Mouse (Mus musculus) CH12F3 (cell line): Measurements from ENCODE around the gene Sap18b.
"Not testable (repeated sequence)": the region's sequence is repeated elsewhere in the genome, so short reads cannot be mapped to it uniquely, and the experiment has no call there.

Source experiments
- in situ Hi-C: fragments of 300-500 bp; cut with MboI; formaldehyde crosslinking; loops from 2 replicates; pipeline ENCODE4 v1.14.3; 2020; ENCODE audit warnings: low sequenced_read_pairs

Sap18b gene

GRCm38 (mm10) chr8:95821266-95821665, 3.9 kb upstream of the Sap18b start:
- in situ Hi-C loops = no loop called here

DNA sequence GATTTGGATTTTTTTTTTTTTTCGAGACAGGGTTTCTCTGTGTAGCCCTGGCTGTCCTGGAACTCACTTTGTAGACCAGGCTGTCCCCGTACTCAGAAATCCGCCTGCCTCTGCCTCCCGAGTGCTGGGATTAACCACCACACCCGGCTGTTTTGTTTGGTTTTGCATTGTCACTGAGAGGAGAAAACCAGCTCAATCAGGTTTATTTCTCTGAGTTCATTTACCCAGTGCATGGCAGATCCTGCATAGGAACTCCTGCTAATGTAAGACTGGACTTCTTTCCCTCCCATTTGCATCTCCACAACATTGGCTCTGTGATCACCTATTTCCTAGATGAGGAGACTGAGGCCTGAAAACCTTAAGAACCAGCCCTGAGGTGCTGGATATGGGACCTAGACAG, 3.0 kb upstream of the Sap18b start:
- in situ Hi-C loops = no loop called here

GRCm38 (mm10) chr8:95822699-95823098, 2.4 kb upstream of the Sap18b start:
- in situ Hi-C loops = no loop called here

DNA sequence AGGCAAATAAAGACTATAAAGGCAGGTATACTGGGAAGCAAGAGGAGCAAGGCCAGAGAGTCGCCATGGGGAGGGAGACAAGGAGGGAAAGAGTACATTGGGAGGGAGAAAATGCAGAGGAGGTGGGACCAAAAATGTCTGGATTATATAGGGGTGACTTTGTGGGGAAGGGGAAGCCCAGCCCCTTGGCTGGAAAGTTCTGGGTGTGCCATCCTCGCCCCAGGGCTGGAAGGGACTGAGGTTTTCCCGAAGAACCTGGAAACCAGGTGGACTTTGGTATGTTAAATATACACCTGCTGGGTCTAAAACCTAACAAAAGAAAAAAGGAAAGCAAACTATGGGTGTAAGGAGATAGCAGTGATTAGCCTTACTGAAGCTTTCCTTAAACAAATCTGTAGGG, 5.0 kb downstream of the Sap18b start:
- in situ Hi-C loops = no loop called here

GRCm38 (mm10) chr8:95832603-95833434, 7.7 kb downstream of the Sap18b start:
- in situ Hi-C loops = no loop called here

DNA sequence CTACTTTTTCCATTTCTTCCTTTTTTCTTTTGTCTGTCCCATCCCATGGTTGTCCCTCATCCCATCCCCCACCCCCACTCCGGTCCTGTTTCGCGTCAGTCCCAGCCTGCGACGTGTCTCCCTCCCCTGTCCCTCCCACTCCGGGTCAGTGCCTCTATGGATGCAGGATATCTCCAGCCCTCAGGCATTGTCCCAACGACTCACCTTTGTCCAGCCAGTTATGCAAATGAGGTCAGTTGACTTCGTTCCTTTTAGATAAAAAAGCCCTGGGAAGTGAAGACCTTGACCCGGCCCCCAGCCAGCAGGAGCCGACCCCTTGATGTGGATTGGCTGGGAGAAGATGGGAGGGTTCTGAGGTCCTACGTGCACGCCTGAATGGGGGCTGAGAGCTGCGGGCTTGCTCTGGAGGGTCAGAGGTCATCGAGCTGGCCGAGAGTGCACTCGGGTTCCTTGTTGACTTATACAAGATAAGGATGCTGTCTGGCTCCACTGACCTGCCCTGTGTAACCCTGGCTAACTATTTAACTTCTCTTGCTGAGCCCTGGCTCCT, 8.4 kb downstream of the Sap18b start:
- in situ Hi-C loops = no loop called here

DNA sequence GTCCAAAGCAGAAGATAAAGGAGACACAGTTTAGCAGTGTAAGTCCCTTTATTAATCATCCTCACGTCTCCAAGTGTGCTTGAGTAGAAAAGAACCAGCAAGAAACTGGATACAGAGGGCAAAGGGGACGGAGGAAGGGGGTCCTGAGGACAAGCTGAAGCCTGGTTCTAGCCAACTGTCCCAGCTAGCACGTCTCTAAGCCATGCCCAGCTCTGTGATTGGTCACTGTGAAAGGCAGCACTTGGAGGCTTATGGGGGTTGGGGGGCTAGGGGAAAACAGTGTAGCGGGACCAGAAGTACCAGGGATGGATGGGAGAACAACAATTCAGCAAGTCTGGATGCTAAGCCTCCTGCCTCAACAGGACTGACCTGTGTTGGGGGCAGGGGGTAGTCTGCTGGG, 10.7 kb downstream of the Sap18b start:
- in situ Hi-C loops = no loop called here

GRCm38 (mm10) chr8:95837266-95837665, 12.1 kb downstream of the Sap18b start:
- in situ Hi-C loops = no loop called here

DNA sequence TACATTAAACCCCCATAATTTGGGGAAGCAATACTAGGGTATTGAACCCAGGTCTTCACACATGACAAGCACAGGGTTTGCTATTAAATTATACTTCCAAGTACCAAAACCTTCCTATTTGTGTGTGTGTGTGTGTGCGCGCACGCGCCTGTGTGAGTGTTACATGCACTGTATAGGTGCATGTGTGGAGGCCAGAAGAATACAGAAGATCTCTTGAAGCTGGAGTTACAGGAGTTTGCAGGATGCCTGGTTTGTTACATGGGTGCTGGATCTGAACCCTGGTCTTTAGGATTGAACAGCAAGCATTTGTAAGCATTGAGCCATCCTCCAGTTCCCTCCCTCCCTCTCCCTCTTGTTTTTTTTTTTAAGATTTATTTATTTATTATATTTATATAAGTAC, 14.1 kb downstream of the Sap18b start:
- in situ Hi-C loops = no loop called here

DNA sequence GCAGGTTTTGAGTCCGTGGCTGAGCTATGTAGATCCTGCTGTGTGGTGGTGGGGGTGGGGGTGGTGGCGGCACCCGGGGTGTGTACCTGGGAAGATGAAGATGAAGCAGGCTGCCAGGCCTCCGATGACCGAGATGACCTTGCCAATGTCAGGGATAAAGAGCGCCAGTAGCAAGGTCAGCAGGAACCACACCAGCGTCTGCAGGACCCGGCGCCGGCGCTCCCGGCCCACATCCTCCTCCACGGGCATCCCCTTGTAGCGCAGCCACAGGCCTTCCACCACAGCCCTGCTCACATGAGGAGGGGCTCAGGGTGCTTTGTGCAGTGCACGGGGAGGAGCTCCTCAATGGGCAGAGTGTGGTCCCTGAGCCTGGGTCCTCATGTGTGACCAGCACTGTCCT, 16.3 kb downstream of the Sap18b start:
- in situ Hi-C loops = no loop called here

DNA sequence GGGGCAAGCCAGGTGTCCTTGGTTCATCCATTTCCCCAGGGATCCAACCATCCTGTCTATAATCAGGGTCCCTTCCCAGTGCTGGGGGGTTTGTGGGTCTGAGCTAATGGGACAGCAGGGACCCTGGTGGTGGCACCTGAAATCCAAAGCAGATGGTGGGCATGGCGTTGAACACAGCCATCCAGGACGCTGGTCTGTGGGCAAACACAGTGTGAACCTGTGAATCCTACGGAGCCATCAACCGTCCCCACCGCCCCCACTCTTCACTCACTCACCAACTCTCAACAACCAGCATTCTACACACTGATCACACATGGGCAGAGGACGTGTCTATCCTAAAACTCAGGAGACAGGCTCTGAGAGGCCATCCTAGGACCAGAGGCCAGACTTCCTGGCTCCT, 18.8 kb downstream of the Sap18b start:
- in situ Hi-C loops = no loop called here

DNA sequence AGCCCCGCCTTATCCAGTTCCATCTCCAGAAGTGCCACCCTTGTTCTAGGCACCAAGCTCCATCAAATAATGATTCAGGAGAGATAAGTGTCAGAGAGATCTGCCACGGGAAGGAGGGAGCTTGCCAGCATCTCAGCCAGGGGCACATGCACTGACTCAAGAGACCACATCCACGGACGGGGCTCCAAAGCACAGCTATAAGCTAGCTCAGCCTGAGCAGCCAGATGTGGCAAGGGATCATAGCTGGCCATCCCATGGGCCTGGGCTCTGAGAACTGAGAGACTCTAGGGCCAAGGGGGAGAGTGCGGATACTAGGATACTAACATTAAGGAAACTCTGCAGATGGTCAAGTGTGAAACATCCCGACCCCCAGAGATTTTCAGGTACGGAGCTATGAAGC, 19.9 kb downstream of the Sap18b start:
- in situ Hi-C loops = no loop called here

GRCm38 (mm10) chr8:95848061-95848551, 23.0 kb downstream of the Sap18b start:
- in situ Hi-C loops = no loop called here

- in situ Hi-C loops = no loop called here
Observed at GRCm38 (mm10) chr8:95848734-95849464, 23.8 kb downstream of the Sap18b start.

DNA sequence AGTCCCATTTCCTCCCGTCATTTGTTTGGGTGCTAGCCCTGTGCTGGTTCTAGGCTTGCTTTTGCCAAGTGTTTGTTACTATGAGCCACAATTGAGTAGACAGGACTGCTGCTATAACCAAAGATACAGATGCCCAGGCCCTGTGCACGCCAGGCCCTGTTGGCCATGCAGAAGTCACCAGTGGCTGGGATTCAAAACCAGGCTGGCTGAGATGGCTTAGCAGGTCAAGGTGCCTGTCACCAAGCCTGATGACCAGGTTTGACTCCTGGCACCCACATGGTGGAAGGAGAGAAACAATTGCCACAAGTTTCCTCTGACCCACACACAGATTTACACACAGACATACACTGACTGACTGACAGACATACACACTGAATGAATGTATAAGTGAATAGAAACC, 25.2 kb downstream of the Sap18b start:
- in situ Hi-C loops = no loop called here

- in situ Hi-C loops = no loop called here
Observed at GRCm38 (mm10) chr8:95852290-95852689, 27.1 kb downstream of the Sap18b start.

GRCm38 (mm10) chr8:95853102-95853843, 28.1 kb downstream of the Sap18b start, which contains the start of gene Slc38a7:
Slc38a7 (minus strand) TSS chr8:95853539.
- in situ Hi-C loops = no loop called here

DNA sequence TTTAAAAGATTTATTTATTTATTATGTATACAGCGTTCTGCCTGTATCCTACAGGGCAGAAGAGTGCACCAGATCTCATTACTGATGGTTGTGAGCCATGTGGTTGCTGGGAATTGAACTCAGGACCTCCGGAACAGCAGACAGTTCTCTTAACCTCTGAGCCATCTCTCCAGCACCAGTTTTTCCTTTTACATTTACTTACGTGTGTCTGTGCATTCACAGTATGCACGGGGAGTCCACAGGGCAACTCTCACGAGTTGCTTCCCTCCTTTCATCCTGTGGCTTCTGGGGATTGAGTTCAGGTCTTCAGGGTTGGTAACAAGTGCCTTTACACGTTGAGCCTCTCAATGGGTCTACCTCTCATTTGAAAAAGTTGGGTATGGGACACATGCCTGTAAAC, 29.0 kb downstream of the Sap18b start:
- in situ Hi-C loops = no loop called here

DNA sequence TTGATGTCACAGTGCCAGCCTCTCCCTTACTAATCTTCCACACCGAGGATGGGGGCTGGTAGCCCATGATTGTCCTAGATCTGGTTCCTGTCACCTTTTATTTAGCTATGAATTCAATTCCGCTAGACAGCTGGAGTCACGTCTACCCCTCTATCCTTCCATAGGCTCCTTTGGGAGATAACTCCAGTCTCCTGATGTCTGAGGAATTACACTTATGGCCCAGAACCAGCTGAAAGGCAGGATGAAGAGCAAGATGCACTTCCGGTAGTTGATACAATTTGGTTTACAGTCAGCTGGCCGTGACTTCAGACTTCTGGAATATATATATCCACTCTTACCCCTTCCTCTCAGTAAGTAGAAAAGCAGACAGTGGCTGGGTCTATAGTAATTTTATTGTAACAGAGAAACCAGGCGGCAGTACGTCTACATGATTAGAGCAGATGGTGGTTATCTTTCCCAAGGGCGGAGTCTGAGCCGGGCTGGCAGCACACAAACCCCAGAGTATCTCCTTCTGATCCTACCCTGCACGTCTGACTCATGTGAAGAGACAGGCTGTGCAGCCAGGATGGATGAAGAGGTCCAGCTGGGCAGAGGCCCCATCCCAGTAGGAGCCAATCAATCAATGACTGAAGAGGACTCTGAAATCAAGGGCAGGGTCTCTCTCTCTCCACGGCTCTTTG, 38.8 kb downstream of the Sap18b start:
- in situ Hi-C loops = not testable (repeated sequence)

GRCm38 (mm10) chr8:95864851-95865250, 39.7 kb downstream of the Sap18b start:
- in situ Hi-C loops = not testable (repeated sequence)
